Mouse (Mus musculus) stomach, postnatal 0 days (tissue): ENCODE measurements at regions not wholly inside any gene's neighbourhood (a gene's known extent, or its start where the extent isn't known, plus 50 kb on each side); places are given as distances from the start of the nearest gene placed in this dataset.

ENCODE experiments used
- CTCF ChIP-seq: IDR thresholded peaks from 2 replicates; pipeline ENCODE4 v1.5.1; 2016; ENCODE audit warnings: antibody characterized with exemption, low read depth, mild to moderate bottlenecking, moderate library complexity
- EP300 ChIP-seq: optimal IDR thresholded peaks from 2 replicates; pipeline ENCODE3; 2016; ENCODE audit warnings: antibody characterized with exemption

GRCm38 (mm10) chr14:101304487-101305032 is 104.4 kb upstream of the Prr30 start:
- TF ChIP-seq CTCF (no peak), EP300 (no peak)
